Mouse (Mus musculus) liver, embryonic 14.5 days (tissue): ENCODE measurements around the gene Wnt5a.

Source experiments
- CTCF ChIP-seq: IDR thresholded peaks from 2 replicates; pipeline ENCODE4 v1.5.1; 2016; ENCODE audit warnings: antibody characterized with exemption, low read depth, control low read depth
- EP300 ChIP-seq: IDR thresholded peaks from 2 replicates; pipeline ENCODE4 v1.6.1; 2016; ENCODE audit warnings: antibody characterized with exemption, low read depth

DNA sequence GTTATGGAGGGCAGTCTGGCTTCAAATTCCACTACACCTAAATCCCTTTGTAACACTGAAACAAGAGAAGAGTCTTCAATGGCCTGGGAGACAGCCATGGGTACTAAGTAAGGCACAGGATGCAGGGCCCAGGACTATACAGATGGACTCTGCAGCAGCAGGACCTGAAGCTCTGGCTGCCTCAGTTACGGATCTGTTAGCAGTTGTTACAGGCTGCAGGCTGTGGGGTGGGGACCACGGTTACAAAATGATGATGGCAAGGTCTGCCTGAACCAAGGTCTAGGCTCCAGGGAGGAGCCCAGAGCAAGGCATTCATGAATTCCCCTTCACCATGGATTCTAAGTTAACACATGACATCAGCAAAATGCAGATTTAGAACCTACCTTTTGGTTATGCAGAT is 29.3 kb downstream of the Wnt5a start:
- TF ChIP-seq CTCF (no peak), EP300 (no peak)
